Comparison of ENCODE assay signal across 9 mouse cellular contexts in genomic region chr15:11906021-11906570, GRCm38 (mm10). TPM values are rescaled to one million over a fixed set of nuclear protein-coding genes. Genes with fewer than 3 reads are reported as not detected.
DNase-seq lines count a peak whose midpoint lies in the region; ATAC-seq and TF ChIP-seq lines count a peak whose summit lies in the region.
"Had no signal": no experiment of that assay in that cellular context is flagged by ENCODE, and none has a peak within 500 bp of the region (broad histone marks: within the 10 kb centered on the region; RNA-seq: fewer than 3 reads in every experiment).

No protein-coding gene starts in this region.

- peak; percentile 65 to 75 for DNase-seq in heart, adult 18-20 months
- DNase-seq in heart, postnatal 25 days (ENCODE audit: low spot score) = no peak
- peak; percentile 35 for DNase-seq in heart, postnatal 0 days (ENCODE audit: low spot score)
- DNase-seq in kidney, postnatal 25 days = peak; percentile 28 to 68
- peak; percentile 78 for DNase-seq in lung, postnatal 10 days
- DNase-seq in right cerebral cortex, postnatal 4 days = peak; percentile 37
- DNase-seq in cerebellum, adult 2 months = no peak

- peaks cover 25% of the 10 kb centered on the region for H3K27me3 ChIP-seq in embryonic facial prominence, embryonic 12.5 days
- H3K27me3 ChIP-seq in heart, postnatal 0 days (ENCODE audit: control insufficient read depth, insufficient read depth, low read length) = peaks cover 32% of the 10 kb centered on the region
- peaks cover 6% of the 10 kb centered on the region; the same call in 1 of the 2 replicates for H3K27me3 ChIP-seq in cerebellum, adult 2 months (ENCODE audit: control insufficient read depth, insufficient read depth, low read length)

- no peak; the same call in 1 of the 2 replicates for ATAC-seq in embryonic facial prominence, embryonic 12.5 days (ENCODE audit: insufficient number of reproducible peaks, insufficient read depth, low FRiP score, low TSS enrichment)
- peak; percentile 58 for ATAC-seq in heart, postnatal 0 days (ENCODE audit: insufficient read depth, low read depth)

- no peak for TF ChIP-seq CTCF in heart, postnatal 0 days (IDR thresholded peaks at IDR 0.05; ENCODE audit: low read depth)
- no peak for TF ChIP-seq CTCF in cerebellum, adult 2 months (IDR thresholded peaks at IDR 0.05; ENCODE audit: borderline replicate concordance, insufficient read depth, low read depth, low read length)

- peak overlapping the region; percentile 55 for H3K4me3 ChIP-seq in embryonic facial prominence, embryonic 12.5 days
- peak overlapping the region; percentile 68 for H3K4me3 ChIP-seq in heart, postnatal 0 days (ENCODE audit: low read depth, low read length)
- H3K4me3 ChIP-seq in cerebellum, adult 2 months (replicated peaks; ENCODE audit: insufficient read depth, low read depth, low read length) = no peak overlapping the region

- intact Hi-C loops in heart, postnatal 25 days (cut with DNase I) = loop anchor here (5.0 kb wide), 2 partner anchors 61 to 499 kb away; no protein-coding TSS in a partner anchor

- 0% methylated on average over 36 of the region's 36 CpGs for WGBS in embryonic facial prominence, embryonic 12.5 days
- under 1% methylated on average over 35 of the region's 36 CpGs for WGBS in heart, postnatal 0 days
- 1% methylated on average over 36 of the region's 36 CpGs for WGBS in cerebellum, adult 2 months

- H3K4me2 ChIP-seq in embryonic facial prominence, embryonic 12.5 days (replicated peaks) = peak overlapping the region; percentile 91
- H3K4me2 ChIP-seq in heart, postnatal 0 days (ENCODE audit: low read depth, low read length) = peak overlapping the region; percentile 95

- TF ChIP-seq POLR2A in cerebellum, adult 2 months (IDR thresholded peaks at IDR 0.05; ENCODE audit: borderline replicate concordance, insufficient read depth, low read length) = no peak

- no peaks in the 10 kb centered on the region for H3K9me3 ChIP-seq in embryonic facial prominence, embryonic 12.5 days
- H3K9me3 ChIP-seq in heart, postnatal 0 days (replicated peaks; ENCODE audit: control insufficient read depth, low read length) = no peaks in the 10 kb centered on the region

- H3K4me1 ChIP-seq in embryonic facial prominence, embryonic 12.5 days = peaks cover 28% of the 10 kb centered on the region
- H3K4me1 ChIP-seq in heart, postnatal 0 days (ENCODE audit: control insufficient read depth, insufficient read depth) = peaks cover 17% of the 10 kb centered on the region
- peaks cover 8% of the 10 kb centered on the region; the same call in 1 of the 2 replicates for H3K4me1 ChIP-seq in cerebellum, adult 2 months (ENCODE audit: control insufficient read depth, insufficient read depth, low read length)

- peak overlapping the region; percentile 7; the same call in 1 of the 2 replicates for H3K27ac ChIP-seq in embryonic facial prominence, embryonic 12.5 days
- peak overlapping the region; percentile 71 for H3K27ac ChIP-seq in heart, postnatal 0 days (ENCODE audit: low read depth)
- H3K27ac ChIP-seq in cerebellum, adult 2 months (ENCODE audit: insufficient read depth, low read length) = no peak overlapping the region

- TF ChIP-seq EP300 in heart, postnatal 0 days (IDR thresholded peaks at IDR 0.05; ENCODE audit: low read depth) = no peak

- no peak overlapping the region for H3K9ac ChIP-seq in embryonic facial prominence, embryonic 12.5 days
- peak overlapping the region; percentile 50; the same call in 1 of the 2 replicates for H3K9ac ChIP-seq in heart, postnatal 0 days (replicated peaks; ENCODE audit: low read depth, low read length)

- H3K36me3 ChIP-seq in embryonic facial prominence, embryonic 12.5 days = no peaks in the 10 kb centered on the region
- no peaks in the 10 kb centered on the region for H3K36me3 ChIP-seq in heart, postnatal 0 days (replicated peaks; ENCODE audit: control insufficient read depth, insufficient read depth, low read length)
- H3K36me3 ChIP-seq: G1E had no signal

RNA-seq across cellular contexts. Expression of gene Npr3, which starts 1.0 kb away (rescaled TPM):
- total RNA-seq in heart, adult 18-20 months (2021) = 10 to 100 TPM; 25.9 to 35.1 TPM
- 10 to 100 TPM; 34.0 to 38.2 TPM for total RNA-seq in heart, postnatal 25 days (2021)
- polyA plus RNA-seq in embryonic facial prominence, embryonic 12.5 days (2016; fragmentation: Nextera tagmentation; extraction: Ambion mirVana) = 6.3 and 6.6 TPM in 2 replicates
- total RNA-seq in heart, postnatal 0 days (2014; rRNA removed; ENCODE audit: low replicate concordance) = 38.8 and 48.0 TPM in 2 replicates
- polyA plus RNA-seq in heart, postnatal 0 days (2015; fragmentation: Nextera tagmentation; extraction: Ambion mirVana) = 5.3 and 6.3 TPM in 2 replicates
- 0.57 and 1.2 TPM in 2 replicates for polyA plus RNA-seq in cerebellum, adult 2 months (2012; rRNA removed)
- polyA plus RNA-seq: G1E had no signal

Comparison
In these comparisons a context has a peak if more than half of its experiments do, and no peak if none do; other contexts are left out.
1. DNase-seq: peak in heart, adult 18-20 months (2 of 2), heart, postnatal 0 days (single experiment), kidney, postnatal 25 days (2 of 2), lung, postnatal 10 days (single experiment) and right cerebral cortex, postnatal 4 days (single experiment); none in heart, postnatal 25 days (single experiment) and cerebellum, adult 2 months (0 of 2).